Mouse (Mus musculus) heart, postnatal 0 days (tissue): ENCODE results near the gene Psmd12. TPM values are rescaled to one million over a fixed set of nuclear protein-coding genes. Genes with fewer than 3 reads are reported as not detected.

Experiments used
- ATAC-seq: fragments of 200-750 bp; cut with Nextera tagmentation; 2 replicates; pipeline ENCODE4 v1.8.0; 2017; ENCODE audit warnings: low read depth, moderate number of reproducible peaks, moderate library complexity; ENCODE audit not compliant: insufficient read depth
- DNase-seq: peaks from one replicate; pipeline ENCODE4 v3.0.0-alpha.2; 2016; ENCODE audit warnings: low spot score
- H3K27ac ChIP-seq: fragments of 300-500 bp; sonication (generic); 2 replicates; pipeline ENCODE4 v1.5.1; 2014; ENCODE audit warnings: low read depth, mild to moderate bottlenecking
- H3K27me3 ChIP-seq: fragments of 300-500 bp; sonication (generic); 2 replicates; pipeline ENCODE4 v1.6.1; 2014; ENCODE audit warnings: low read length, mixed read lengths; ENCODE audit not compliant: control insufficient read depth, insufficient read depth
- H3K36me3 ChIP-seq: fragments of 300-500 bp; sonication (generic); replicated peaks from 2 replicates; pipeline ENCODE4 v1.6.1; 2014; ENCODE audit warnings: low read length, mixed read lengths; ENCODE audit not compliant: control insufficient read depth, insufficient read depth
- H3K4me1 ChIP-seq: fragments of 300-500 bp; sonication (generic); 2 replicates; pipeline ENCODE4 v1.6.1; 2014; ENCODE audit warnings: antibody characterized with exemption; ENCODE audit not compliant: control insufficient read depth, insufficient read depth
- H3K4me2 ChIP-seq: fragments of 300-500 bp; sonication (generic); 2 replicates; pipeline ENCODE4 v1.6.1; 2014; ENCODE audit warnings: low read depth, mild to moderate bottlenecking, low read length, moderate library complexity
- H3K4me3 ChIP-seq: fragments of 300-500 bp; sonication (generic); 2 replicates; pipeline ENCODE4 v1.5.1; 2014; ENCODE audit warnings: low read depth, low read length
- H3K9ac ChIP-seq: fragments of 300-500 bp; sonication (generic); replicated peaks from 2 replicates; pipeline ENCODE4 v1.6.1; 2014; ENCODE audit warnings: low read depth, low read length, mixed read lengths
- H3K9me3 ChIP-seq: fragments of 300-500 bp; sonication (generic); replicated peaks from 2 replicates; pipeline ENCODE4 v1.6.1; 2016; ENCODE audit warnings: low read length; ENCODE audit not compliant: control insufficient read depth
- CTCF ChIP-seq: IDR thresholded peaks from 2 replicates; pipeline ENCODE4 v1.5.1; 2016; ENCODE audit warnings: antibody characterized with exemption, control low read depth, low read depth
- EP300 ChIP-seq: IDR thresholded peaks from 2 replicates; pipeline ENCODE4 v1.6.1; 2016; ENCODE audit warnings: antibody characterized with exemption, low read depth
- WGBS: fragments of 180-500 bp; shearing (Covaris S2); extraction: QIAGEN DNeasy Blood & Tissue Kit; methylation state at CpG from one replicate; pipeline ENCODE4 v1.1.7; 2014; 5-methylcytosine and 5-hydroxymethylcytosine counted together
- polyA plus RNA-seq: library from polyadenylated mRNA; unstranded; fragments of >200 nt; fragmentation: Nextera tagmentation; extraction: Ambion mirVana; gene quantifications from 2 replicates; pipeline ENCODE4 v1.2.1, GENCODE M21; 2015
- total RNA-seq: library from RNA; depleted of rRNA; stranded (reverse); fragments of >200 nt; gene quantifications from 2 replicates; pipeline ENCODE4 v1.2.3, GENCODE M21; 2014; ENCODE audit warnings: low replicate concordance

Psmd12 gene
- total and polyA plus RNA-seq, 2 experiments from 2014 or later = 45.6 to 158 TPM

DNA sequence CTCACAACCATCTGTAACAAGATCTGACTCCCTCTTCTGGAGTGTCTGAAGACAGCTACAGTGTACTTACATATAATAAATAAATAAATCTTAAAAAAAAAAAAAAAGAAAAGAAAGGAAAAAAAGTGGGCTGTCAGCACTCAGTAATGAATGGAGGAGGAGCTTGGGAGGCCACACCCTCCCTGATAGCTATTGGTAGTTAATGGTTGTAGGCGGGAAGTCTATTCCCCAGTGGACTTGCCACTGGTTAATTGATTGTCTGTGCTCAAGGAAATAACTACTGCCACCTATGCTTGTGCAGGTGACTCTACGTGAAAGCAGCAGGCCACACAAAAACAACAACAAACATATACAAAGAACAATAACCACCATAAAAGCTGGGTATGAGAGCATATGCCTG, 37.1 kb downstream of the Psmd12 start:
- no peaks in the 10 kb centered on the region for H3K9me3 ChIP-seq
- TF ChIP-seq EP300 = no peak
- TF ChIP-seq CTCF = no peak
- peaks cover 3% of the 10 kb centered on the region; the same call in 1 of the 2 replicates for H3K4me1 ChIP-seq
- WGBS = 98% methylated on average over 2 of the region's 2 CpGs
- DNase-seq (no peak), ATAC-seq (no peak)
- H3K9ac ChIP-seq = no peak overlapping the region
- H3K36me3 ChIP-seq = no peaks in the 10 kb centered on the region
- H3K27ac ChIP-seq = no peak overlapping the region
- H3K27me3 ChIP-seq = no peaks in the 10 kb centered on the region
- no peak overlapping the region for H3K4me2 ChIP-seq
- no peak overlapping the region for H3K4me3 ChIP-seq

DNA sequence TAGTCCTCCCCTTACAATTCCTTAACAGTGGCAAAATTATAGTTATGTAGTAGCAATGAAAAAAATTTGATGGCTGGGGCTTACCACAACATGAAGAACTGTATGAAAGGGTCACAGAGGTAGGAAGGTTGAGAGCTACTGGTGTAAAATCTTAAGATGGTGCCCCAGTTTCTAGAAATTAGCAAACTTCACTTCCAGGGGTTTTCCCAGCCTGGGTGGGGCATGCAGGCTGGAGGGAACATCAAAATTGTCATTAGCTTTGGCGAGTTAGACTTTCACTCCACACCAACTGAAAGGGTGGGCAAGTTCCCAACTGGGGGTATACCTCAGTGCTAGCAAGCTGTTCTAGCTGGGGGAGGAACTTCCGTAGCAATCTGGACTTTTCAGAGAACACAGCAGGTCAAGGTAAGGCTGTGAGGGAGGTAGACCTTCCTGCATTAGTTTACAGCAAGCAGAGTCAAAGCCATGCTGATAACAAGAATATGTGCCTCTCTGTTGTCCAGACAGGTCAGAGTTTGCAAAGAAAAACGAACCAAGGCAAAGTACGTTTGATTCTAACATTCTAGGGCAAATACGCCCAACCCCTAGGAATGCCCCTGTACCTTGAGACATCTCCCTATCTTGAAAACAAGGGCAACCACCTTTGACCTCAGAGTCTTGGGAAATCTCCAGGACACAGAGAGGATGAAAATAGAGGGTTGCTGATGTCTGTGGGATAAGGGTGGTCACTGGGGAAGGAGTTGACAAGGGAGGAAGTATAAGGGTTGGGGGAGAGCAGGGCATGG, 39.6 kb downstream of the Psmd12 start:
- TF ChIP-seq CTCF = no peak
- no peak for TF ChIP-seq EP300
- WGBS = 60% methylated on average over 5 of the region's 5 CpGs
- ATAC-seq = no peak
- Histone ChIP-seq H3K4me2 (no peak overlapping the region), H3K27me3 (no peaks in the 10 kb centered on the region), H3K9me3 (no peaks in the 10 kb centered on the region), H3K9ac (no peak overlapping the region), H3K36me3 (no peaks in the 10 kb centered on the region), H3K27ac (no peak overlapping the region), H3K4me1 (no peaks in the 10 kb centered on the region), H3K4me3 (no peak overlapping the region)
- DNase-seq = no peak

DNA sequence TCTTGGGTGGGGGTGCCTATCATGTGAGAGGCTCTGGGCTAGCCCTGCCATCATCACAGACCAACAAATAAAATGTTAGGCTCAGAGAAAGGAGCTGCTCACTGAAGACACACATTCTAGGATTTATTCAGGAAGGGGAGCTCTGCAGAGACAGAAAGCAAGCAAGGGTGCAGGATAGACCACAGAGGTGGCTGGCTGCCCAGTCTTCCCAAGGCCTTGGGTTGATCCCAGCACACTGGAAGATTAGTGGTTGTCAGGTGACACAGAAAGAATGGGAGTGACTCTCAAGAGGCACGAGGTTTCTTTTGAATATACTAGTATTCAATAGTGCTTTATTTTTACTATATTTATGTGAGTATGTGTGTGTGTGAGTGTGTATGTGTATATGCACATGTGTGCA, 41.9 kb downstream of the Psmd12 start:
- Histone ChIP-seq H3K4me1 (no peaks in the 10 kb centered on the region), H3K4me3 (no peak overlapping the region), H3K4me2 (no peak overlapping the region), H3K27me3 (no peaks in the 10 kb centered on the region), H3K36me3 (no peaks in the 10 kb centered on the region), H3K9me3 (no peaks in the 10 kb centered on the region), H3K27ac (no peak overlapping the region), H3K9ac (no peak overlapping the region)
- TF ChIP-seq CTCF (no peak), EP300 (no peak)
- DNase-seq (no peak), ATAC-seq (no peak)
- 52% methylated on average over 1 of the region's 1 CpGs for WGBS

DNA sequence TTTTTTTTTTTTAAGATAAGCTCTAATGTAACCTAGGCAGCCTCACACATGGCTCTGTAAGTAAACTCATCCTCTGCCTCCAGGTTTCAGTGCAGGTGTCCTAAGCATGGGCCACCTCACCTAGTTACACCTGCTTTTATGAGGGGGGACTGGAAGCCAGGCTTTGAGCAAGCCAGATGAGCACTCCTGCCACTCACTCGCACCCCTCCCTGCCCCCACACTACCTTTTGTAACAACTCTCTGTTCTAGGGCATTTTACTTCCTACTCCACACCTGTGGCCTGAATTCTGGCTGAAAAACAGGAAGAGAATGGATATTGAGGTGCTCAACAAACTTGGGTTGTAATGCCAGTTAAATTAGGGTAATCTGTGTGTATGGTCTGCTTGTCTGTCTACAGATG, 45.7 kb downstream of the Psmd12 start:
- DNase-seq (no peak), ATAC-seq (no peak)
- H3K4me1 ChIP-seq = no peaks in the 10 kb centered on the region
- no peaks in the 10 kb centered on the region for H3K9me3 ChIP-seq
- no peak overlapping the region for H3K4me3 ChIP-seq
- H3K9ac ChIP-seq = no peak overlapping the region
- H3K27me3 ChIP-seq = no peaks in the 10 kb centered on the region
- no peaks in the 10 kb centered on the region for H3K36me3 ChIP-seq
- no peak overlapping the region for H3K4me2 ChIP-seq
- WGBS = 40% methylated on average over 1 of the region's 1 CpGs
- TF ChIP-seq CTCF (no peak), EP300 (no peak)
- no peak overlapping the region for H3K27ac ChIP-seq

DNA sequence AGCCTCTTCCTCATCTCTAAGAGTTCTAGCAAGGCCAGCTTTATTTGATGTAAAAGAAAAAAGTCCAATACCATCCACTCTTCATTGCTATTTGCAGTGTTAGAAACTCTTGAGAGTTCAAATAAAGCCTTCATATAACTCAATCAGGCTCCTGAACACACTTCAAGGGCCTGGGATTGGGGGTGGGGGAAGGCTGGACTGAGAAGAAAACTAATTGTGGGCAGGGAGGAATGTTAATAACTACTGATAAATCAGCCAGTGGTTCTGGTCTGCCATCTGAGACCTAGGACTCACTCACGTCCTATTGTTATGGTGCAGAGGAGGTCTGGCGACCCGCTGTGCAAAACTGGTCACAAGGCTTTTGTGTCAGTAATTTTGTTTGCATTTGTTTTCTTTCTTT, 48.3 kb downstream of the Psmd12 start:
- Histone ChIP-seq H3K36me3 (no peaks in the 10 kb centered on the region), H3K27me3 (no peaks in the 10 kb centered on the region), H3K9me3 (no peaks in the 10 kb centered on the region), H3K27ac (no peak overlapping the region), H3K9ac (no peak overlapping the region), H3K4me1 (no peaks in the 10 kb centered on the region), H3K4me3 (no peak overlapping the region), H3K4me2 (no peak overlapping the region)
- no peak for ATAC-seq
- WGBS = 76% methylated on average over 3 of the region's 3 CpGs
- DNase-seq = no peak
- no peak for TF ChIP-seq EP300
- no peak for TF ChIP-seq CTCF

DNA sequence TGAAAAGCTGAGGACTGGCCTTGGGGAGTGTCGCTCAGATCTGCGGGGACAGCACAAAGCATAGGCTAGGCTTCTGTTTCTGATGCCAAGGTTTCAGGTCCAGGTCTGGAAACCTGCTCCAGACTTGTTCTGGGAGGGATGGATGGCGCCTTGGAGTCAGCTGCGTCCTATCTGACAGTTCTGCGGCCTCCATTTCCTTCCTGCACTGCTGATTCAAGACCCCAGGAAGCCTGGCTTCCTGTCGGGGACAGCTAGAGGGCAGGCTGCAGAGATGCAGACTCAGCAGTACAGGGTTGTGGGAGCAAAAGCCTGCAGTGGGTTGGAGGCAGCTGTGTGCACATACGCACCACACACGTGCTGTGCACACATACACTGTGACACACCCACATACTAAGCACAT, 50.0 kb downstream of the Psmd12 start:
- H3K27ac ChIP-seq = peak overlapping the region; percentile 64
- H3K9ac ChIP-seq = no peak overlapping the region
- H3K4me3 ChIP-seq = no peak overlapping the region
- no peaks in the 10 kb centered on the region for H3K27me3 ChIP-seq
- no peak overlapping the region for H3K4me2 ChIP-seq
- ATAC-seq (peak; percentile 84), DNase-seq (peak; percentile 38)
- no peaks in the 10 kb centered on the region for H3K36me3 ChIP-seq
- H3K4me1 ChIP-seq = no peaks in the 10 kb centered on the region
- no peaks in the 10 kb centered on the region for H3K9me3 ChIP-seq
- WGBS = 30% methylated on average over 8 of the region's 8 CpGs
- no peak; the same call in 1 of the 2 replicates for TF ChIP-seq CTCF
- TF ChIP-seq EP300 = no peak
